Mouse (Mus musculus) lung, postnatal 0 days (tissue): ENCODE measurements around the gene D430041D05Rik.

Source experiments
- CTCF ChIP-seq: IDR thresholded peaks from 2 replicates; pipeline ENCODE4 v1.5.1; 2016; ENCODE audit warnings: antibody characterized with exemption, mild to moderate bottlenecking
- EP300 ChIP-seq: IDR thresholded peaks from 2 replicates; pipeline ENCODE4 v1.6.1; 2016; ENCODE audit warnings: antibody characterized with exemption, mild to moderate bottlenecking, control low read depth

GRCm38 (mm10) chr2:104200211-104200610 is 210.6 kb downstream of the D430041D05Rik start:
- TF ChIP-seq CTCF: no peak
- no peak for TF ChIP-seq EP300
